Mouse (Mus musculus): ENCODE measurements at regions not wholly inside any gene's neighbourhood (a gene's known extent, or its start where the extent isn't known, plus 50 kb on each side); places are given as distances from the start of the nearest gene placed in this dataset.

DNA sequence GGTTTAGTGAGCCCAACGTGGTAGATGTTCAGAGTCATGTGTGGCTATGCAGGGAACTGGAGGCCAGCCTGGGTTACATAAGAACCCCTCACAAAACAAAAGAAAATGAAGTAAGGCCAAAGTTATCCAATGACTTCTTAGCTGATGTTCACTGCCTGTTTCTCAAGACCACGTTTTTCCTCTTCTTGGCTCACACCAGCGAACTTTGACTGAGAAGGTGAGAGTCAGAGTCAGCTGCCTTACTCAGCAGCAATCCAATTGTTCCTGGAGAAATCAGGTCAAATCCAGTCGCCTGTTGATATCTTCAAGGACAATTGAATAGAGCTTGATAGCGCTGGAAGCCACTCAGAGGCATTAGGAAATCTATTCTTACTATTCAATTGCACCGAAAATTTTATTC is 142.0 kb upstream of the Mast4 start:
- DNase-seq (ENCODE audit: low read depth, low spot score) = no peak

DNA sequence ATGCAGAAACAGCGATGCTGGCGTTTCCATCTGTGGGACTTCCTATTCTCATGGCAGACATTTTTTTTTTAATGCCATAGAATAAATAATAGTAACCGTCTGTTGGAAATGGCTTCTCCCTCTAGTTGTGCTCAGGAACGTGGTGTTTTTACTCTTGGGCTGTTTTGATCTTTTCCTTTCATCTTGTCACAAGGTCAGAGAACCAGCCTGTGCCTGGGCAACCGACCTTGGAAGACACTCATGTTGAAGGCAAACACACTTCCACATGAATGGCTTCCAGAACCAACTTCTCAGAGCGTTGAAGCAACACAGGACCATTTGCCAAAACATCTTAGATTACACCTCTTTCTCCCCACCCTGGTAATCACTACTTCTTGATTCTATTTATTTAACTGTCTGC is 137.9 kb upstream of the Mast4 start:
- no peak for DNase-seq (ENCODE audit: low read depth, low spot score)

DNA sequence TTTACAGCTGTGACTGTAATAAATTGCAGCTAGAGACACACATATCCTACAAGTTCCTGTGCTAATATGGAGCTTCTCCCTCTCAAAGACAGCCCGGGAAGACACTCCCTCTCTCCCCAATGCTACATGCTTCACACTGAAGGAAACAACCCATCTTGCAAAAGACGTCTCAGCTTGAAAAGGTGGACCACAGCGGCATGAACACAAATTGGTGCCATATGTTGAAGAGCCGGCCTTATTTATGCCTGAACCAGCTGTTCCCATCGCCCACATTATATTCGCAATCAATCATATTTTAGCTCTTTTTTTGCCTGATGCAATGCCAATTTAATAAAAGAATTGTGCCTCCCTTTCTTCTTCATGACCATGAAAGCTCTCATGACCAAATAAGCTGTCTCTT is 135.8 kb upstream of the Mast4 start:
- DNase-seq (ENCODE audit: low read depth, low spot score) = no peak

DNA sequence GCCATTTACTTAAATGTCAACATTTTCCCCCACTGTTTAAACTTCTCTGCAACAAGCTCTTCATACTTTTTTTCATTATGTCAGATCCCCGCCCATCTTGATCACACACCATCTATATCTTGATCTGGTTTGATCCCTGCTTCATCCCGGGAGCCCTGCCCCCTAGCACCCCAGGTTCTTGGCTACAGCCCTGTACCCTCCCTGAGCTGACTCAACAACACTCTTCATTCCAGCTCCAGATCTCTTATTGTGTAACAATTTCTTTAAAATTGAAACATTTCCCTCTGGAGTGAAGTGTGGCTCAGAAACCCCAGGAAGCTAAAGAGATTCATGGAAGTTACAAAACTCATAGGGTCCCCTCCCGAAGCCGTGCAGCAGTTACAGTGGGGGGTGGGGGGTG is 126.2 kb upstream of the Mast4 start:
- no peak for DNase-seq (ENCODE audit: low read depth, low spot score)

DNA sequence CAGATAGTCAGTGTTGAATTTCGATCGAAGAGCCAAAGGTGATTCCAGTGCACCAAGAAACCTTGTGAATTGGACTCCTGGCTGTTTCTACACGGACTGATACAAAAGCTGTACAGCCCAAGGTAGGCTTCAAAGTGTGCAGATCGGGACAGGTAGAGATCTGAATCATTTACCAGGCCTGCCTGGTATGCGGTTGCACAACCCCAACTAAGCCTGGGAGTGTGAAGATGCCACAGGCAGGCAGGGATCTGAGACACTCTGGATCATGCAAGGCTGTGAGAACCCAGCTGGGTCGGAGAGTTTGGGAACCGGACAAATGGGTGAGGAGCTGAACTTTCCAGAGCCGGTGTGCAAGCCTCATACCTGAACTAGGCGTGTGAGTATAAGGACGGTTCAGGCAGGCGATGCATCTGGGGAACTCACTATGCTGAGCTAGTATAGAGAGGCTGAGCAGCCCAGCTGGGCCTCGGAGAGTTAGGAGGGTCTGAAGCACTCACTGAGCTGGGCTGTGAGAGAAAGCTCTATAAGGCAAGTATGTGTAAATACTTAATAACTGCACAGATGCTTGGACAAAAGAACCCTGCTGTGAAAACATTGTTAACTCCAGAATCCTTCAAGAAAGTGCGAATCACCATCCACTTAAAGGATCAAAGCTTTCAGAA is 125.3 kb upstream of the Mast4 start:
- no peak for DNase-seq (ENCODE audit: low read depth, low spot score)

DNA sequence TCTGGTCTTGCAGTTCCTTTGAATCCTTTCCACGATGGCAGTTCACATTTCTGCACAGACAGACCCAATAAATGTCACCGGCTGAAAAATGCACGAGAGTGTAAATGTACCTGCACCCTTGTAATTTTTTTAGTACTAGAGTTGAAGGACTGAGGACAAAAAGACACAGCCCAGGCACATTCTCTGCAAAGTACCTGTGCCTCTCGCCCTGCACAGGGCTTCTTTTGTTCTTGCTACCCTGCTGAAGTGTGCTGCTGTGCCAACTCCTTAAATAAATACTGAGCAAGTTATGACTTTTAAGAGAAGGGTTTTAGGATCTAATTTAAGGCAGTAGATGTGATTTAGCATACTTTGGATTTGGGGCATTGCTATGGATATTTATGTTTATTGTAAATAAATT is 118.5 kb upstream of the Mast4 start:
- no peak for DNase-seq (ENCODE audit: low read depth, low spot score)

DNA sequence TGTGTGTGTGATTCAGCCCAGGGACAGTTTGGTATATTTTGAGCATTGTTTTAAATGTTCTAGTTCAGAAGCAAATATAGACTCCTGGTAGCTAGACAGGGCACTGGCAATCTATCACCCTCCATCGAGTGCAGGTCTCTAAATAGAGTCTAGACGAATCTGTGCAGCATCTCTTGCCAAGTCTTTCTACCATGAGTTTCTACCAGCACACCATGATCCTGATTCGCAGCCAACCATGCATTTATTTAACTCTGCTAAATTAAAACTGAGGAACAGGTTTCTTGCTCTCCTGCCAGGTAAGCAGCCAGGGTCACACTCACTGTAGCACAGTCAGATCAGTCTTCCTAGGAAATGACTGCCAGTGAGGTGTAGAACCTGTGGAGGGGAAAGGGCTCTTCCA is 96.3 kb upstream of the Mast4 start:
- DNase-seq (ENCODE audit: low read depth, low spot score) = no peak

DNA sequence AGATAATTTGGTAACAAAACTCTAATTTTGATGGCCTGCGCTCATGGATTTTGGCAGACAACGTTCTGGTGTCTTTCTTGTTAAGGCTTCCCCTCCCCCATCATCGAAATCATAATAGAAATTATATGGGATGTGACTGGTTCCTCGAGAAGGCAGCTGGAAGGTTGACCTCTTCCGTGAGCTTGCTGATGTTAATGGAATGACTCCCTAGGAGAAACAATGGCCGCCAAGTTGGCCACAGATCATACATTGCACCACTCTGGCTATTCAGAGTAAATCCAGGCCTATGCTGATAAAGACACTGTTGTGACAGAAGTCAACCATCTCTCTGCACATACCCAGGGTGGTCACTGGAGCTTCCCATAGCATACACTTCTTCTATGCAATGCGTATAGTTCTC is 89.7 kb upstream of the Mast4 start:
- DNase-seq (ENCODE audit: low read depth, low spot score) = no peak

DNA sequence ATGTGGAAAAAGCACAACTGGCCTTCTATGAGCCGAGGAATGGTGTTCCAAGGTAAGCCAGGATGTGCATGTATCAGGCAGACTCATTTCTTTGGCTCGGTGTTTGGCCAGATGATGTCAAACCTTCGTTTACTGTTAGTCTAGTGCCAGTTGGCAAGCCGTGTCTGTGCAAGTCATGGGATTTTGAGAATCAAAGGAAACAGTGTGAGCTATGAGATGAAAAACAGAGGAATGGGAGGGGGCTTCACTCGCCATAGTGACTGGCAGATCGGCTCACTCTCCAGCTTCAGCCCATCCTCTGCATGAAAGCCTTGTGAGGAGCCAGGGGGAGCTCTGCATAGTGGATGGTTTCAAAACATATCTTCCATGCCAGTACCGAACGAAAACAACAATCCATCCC is 89.1 kb upstream of the Mast4 start:
- DNase-seq (ENCODE audit: low read depth, low spot score) = no peak

DNA sequence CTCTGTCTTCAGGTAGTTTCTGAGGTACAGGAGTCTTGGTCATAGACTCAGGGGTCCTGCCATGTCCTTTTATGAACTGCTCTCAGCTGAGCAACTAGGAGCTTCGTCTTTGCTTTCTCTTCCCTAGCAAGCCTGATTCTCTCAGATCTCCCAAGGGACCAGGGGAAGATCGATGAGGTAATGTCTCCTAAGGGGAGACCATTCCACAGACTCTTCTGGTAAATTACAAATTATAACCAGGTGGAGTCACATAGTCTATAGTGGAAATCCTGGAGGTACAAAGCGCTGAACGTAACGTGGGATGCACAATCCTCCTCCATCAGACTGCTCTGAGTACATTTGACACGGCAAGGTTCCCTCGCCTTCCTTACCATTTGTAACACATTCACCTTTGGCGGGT is 88.7 kb upstream of the Mast4 start:
- no peak for DNase-seq (ENCODE audit: low read depth, low spot score)

DNA sequence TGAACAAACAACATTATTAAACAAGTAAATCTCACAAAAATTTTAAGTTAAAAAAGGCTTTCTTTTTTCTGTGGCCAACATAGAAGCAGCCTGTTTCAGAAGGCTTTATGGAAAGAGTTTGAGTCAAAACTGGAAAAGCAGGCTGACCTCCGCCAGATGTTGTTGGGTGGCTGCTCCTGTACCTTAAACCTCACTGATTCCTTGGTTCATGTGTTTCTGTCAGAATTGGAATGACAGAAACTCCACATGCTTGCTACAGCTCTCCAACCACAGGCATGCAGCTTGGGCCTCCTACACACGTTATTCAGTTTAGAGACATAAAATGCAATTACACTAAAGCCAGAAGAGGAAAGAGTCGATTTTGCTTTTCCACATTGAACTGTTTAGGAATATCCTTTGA is 84.8 kb upstream of the Mast4 start:
- DNase-seq (ENCODE audit: low read depth, low spot score) = no peak

DNA sequence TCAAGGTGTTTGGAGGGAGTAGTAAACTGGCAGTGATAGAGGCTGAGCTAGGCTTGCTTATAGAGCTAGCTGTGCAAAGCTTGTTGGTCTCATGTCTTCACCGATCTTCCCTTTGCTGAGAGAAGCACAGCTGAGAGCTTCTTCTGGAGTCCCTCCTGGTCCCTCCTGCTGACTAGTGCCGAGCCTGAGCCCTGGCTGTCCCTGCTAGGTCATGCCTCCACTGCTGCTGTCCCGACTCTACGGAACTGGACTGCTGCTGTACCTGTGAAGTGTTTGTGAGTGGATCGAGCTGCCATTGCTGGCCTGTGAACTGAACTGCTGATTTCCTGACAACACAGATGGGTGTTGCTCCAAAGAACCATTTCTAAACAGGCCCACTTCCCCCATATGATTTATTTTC is 83.0 kb upstream of the Mast4 start:
- DNase-seq (ENCODE audit: low read depth, low spot score) = no peak

DNA sequence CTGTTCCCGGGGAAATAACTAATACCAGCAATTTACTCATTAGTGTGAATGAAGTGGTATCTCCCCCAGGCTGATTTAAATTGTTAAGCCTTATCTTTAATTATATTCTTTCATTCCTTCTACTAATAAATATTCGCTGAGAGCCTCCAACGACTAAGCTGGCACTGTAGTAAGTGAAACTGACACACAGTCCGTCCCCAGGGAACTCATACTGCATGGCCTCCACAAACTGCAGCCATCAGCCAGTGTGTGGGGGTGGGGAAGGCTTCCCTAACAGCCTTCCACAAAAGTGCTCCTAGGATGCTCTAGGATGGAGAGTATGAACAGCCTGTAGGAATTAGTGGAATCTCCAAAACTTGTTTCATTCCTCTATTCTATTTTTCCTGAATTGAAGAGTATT is 81.0 kb upstream of the Mast4 start:
- DNase-seq (ENCODE audit: low read depth, low spot score) = no peak

DNA sequence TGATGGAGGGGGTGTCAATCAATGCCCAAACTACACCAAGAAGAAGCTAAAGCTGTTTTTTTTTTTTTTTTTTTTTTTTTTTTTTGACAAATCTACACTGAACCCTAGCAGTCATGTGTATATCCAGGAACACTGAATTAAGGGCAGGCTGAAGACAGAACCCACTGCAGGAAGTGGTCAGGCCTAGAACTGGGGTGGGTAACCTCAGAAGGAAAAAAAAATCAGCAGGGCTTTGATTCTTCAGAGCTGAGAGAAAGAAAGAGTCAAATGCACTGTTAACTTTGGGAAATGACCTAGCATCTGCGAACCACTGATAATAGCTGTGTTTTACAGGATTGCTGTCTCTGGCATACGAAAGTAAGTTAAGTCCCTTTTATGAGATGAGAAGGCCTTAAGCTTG is 78.3 kb upstream of the Mast4 start:
- no peak for DNase-seq (ENCODE audit: low read depth, low spot score)

DNA sequence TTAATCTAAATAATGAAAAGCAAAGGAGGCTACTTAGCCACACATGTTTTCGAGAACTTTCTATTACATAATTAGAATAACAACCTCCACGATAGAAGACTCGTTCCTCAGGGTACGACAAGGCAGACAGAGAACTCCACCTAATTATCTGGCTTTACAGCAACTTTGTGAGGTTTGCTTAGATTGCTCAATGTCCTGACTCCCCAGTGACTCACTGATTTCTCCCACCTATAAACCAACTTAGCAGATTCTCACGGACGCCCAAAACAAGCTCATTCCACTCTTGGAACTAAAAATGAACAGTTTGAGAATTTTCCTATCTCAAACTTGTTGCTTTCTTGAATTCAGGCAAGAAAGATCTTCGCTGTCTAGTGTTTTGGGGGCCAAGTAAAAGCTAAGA is 75.0 kb upstream of the Mast4 start:
- no peak for DNase-seq (ENCODE audit: low read depth, low spot score)

DNA sequence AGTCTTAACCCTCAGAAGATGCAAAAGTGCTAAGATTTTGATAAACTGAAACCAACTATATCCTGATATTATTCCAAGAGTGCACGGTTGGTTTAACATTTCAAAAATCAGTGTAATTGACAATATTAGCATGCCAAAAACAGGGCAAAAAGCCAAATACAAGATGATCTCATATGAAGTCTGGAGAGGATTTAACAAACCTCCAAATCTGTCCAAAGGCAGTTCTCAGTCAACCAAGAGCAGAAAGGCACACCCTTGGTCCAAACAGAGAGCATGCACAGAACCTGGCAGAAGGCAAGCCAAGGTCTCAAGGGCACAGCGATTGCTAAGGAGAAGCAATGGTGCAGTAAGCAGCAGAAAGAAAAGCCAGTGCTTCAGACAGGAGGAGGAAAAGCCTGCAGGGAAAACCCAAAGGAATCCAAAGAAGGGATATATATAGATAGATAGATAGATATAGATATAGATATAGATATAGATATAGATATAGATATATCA is 62.3 kb upstream of the Mast4 start:
- no peak for DNase-seq (ENCODE audit: low read depth, low spot score)

DNA sequence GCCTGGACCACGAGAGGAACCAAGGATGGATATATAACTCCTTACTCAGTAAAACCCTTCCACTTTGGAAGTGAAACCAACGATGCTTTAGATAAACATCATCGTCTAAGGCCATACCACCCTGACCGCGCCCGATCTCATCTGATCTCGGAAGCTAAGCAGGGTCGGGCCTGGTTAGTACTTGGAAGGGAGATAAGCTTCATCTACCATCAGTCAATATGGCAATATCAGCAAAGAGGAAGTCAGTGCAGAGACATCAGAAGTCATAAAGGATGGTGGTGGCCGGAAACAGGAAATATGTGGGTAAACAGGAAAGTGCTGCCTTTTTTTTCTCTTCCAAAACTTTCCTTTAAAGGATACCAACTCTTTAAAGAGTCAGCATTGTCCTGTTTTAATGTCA is 61.8 kb upstream of the Mast4 start:
- no peak for DNase-seq (ENCODE audit: low read depth, low spot score)

DNA sequence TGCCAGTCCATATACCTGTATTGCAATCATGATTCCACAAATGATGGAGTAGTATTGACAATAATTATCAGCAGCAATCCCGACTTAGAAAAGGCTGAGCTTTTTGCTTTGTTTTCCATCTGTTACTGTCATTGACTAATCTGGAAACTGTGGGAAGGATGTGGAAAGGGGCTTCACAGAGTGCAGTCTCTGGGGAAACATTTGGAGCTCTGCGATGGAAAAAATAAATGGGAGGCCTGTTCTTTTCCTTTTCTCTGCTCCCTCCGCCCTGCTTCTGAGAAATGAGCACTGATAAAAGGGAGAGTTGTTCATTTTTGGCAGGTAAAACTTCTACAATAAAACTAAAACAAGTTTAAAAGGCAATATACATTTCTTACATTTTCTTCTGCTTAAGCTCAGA is 58.3 kb upstream of the Mast4 start:
- DNase-seq (ENCODE audit: low read depth, low spot score) = no peak

DNA sequence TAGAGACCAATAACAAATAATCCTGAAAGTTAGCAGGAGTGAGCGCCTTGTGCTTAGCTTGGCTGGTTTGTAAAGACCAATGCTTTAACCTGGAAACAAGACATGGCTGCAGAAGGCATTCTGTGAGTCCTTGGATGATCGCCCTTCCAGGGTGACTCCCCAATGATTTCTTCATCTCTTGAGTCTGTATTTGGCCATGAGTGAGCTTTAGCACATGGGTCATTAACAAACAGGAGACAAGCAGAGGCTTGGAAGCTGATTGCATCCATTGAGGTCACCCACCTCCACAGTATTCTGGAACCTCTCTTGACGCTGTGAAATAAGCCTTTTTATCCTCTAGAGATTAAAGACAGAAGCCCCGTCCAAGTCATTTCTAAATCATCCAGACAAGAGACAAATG is 57.1 kb upstream of the Mast4 start:
- no peak for DNase-seq (ENCODE audit: low read depth, low spot score)

DNA sequence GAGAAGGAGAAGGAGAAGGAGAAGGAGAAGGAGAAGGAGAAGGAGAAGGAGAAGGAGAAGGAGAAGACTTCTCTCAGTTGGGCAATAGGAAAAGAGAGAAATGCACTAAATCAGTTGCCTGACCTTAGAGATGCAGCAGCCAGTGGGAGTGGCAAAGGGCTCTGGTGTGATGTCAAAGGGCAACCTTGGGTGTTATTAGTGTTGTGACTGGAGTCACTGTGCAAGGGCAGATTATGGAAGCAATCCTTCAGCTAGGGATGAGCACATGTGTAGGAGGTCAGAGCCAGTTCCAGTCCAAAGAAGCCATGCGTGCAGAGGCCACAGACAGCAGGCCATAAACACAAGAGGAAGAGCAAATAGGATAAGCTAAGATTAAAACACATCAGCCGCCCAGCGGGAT is 56.7 kb upstream of the Mast4 start:
- DNase-seq (ENCODE audit: low read depth, low spot score) = no peak

DNA sequence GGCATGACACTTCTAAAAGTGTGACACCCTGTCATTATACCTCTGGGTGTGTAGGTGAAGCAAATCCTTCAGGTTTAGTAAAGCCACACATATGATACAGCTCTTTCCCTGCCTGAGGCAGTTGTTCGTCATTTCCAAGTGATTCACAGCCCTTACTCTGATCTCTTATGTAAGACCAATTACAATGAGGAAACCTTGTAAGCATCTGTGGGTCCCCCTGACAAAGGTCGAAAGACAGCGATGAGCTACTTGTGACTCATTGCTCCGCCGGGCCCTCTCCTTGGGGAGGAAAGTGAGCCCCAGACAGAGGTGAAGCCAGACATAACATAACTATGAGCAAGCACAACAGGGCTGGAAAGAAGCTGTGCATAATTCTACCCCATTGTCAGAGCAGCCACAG is 52.7 kb upstream of the Mast4 start:
- no peak for DNase-seq (ENCODE audit: low read depth, low spot score)
